Mouse (Mus musculus) hindbrain, embryonic 11.5 days (tissue): ENCODE measurements around the gene Egfl6. TPM values are rescaled to one million over a fixed set of nuclear protein-coding genes. Genes with fewer than 3 reads are reported as not detected.

ENCODE experiments used
- ATAC-seq: fragments of 200-750 bp; cut with Nextera tagmentation; 2 replicates; pipeline ENCODE4 v1.8.0; 2017; ENCODE audit warnings: mild to moderate bottlenecking, moderate TSS enrichment, moderate library complexity; ENCODE audit not compliant: low FRiP score
- DNase-seq: peaks from one replicate; pipeline ENCODE4 v3.0.0-alpha.2; 2015; ENCODE audit warnings: low spot score
- H3K27ac ChIP-seq: fragments of 300-500 bp; sonication (generic); 2 replicates; pipeline ENCODE4 v1.5.1; 2014; ENCODE audit warnings: mild to moderate bottlenecking, low read depth, low read length
- H3K27me3 ChIP-seq: fragments of 300-500 bp; sonication (generic); 2 replicates; pipeline ENCODE4 v1.6.1; 2014; ENCODE audit warnings: mild to moderate bottlenecking, low read length, moderate library complexity, mixed read lengths; ENCODE audit not compliant: control insufficient read depth, insufficient read depth
- H3K36me3 ChIP-seq: fragments of 300-500 bp; sonication (generic); 2 replicates; pipeline ENCODE4 v1.6.1; 2014; ENCODE audit warnings: mild to moderate bottlenecking, low read length, moderate library complexity, mixed read lengths; ENCODE audit not compliant: control insufficient read depth, insufficient read depth
- H3K4me1 ChIP-seq: fragments of 300-500 bp; sonication (generic); replicated peaks from 2 replicates; pipeline ENCODE4 v1.6.1; 2014; ENCODE audit warnings: low read length, mixed read lengths; ENCODE audit not compliant: control insufficient read depth, insufficient read depth
- H3K4me2 ChIP-seq: fragments of 300-500 bp; sonication (generic); replicated peaks from 2 replicates; pipeline ENCODE4 v1.6.1; 2014; ENCODE audit warnings: mild to moderate bottlenecking, low read depth, low read length
- H3K4me3 ChIP-seq: fragments of 300-500 bp; sonication (generic); 2 replicates; pipeline ENCODE4 v1.5.1; 2014; ENCODE audit warnings: low read depth, low read length
- H3K9ac ChIP-seq: fragments of 300-500 bp; sonication (generic); 2 replicates; pipeline ENCODE4 v1.6.1; 2014; ENCODE audit warnings: low read depth, low read length
- H3K9me3 ChIP-seq: fragments of 300-500 bp; sonication (generic); 2 replicates; pipeline ENCODE4 v1.6.1; 2016; ENCODE audit warnings: low read length; ENCODE audit not compliant: control insufficient read depth
- WGBS: fragments of 180-500 bp; shearing (Covaris S2); extraction: QIAGEN DNeasy Blood & Tissue Kit; methylation state at CpG from one replicate; pipeline ENCODE4 v1.1.7; 2014; 5-methylcytosine and 5-hydroxymethylcytosine counted together
- polyA plus RNA-seq: library from polyadenylated mRNA; unstranded; fragments of >200 nt; fragmentation: Nextera tagmentation; extraction: Ambion mirVana; gene quantifications from 2 replicates; pipeline ENCODE4 v1.2.1, GENCODE M21; 2014

Egfl6 gene
- polyA plus RNA-seq: 10.3 and 13.8 TPM in 2 replicates

GRCm38 (mm10) chrX:166584947-166585824 lies at the start of gene Egfl6:
Gene Egfl6, minus strand, starts transcription at chrX:166585720.
- Histone ChIP-seq H3K4me3 (peak within 1 kb of the TSS; percentile 31), H3K9me3 (no peaks in the 10 kb centered on the region), H3K4me2 (peak within 1 kb of the TSS; percentile 57), H3K36me3 (no peaks in the 10 kb centered on the region), H3K4me1 (no peaks in the 10 kb centered on the region), H3K27ac (no peak within 1 kb of the TSS), H3K27me3 (peaks cover 10% of the 10 kb centered on the region; the same call in 1 of the 2 replicates), H3K9ac (no peak within 1 kb of the TSS)
- DNase-seq (peak; percentile 21), ATAC-seq (peak; percentile 59; the same call in 1 of the 2 replicates)
- 20% methylated on average over 35 of the region's 39 CpGs for WGBS

- WGBS: 50% methylated on average over 3 of the region's 3 CpGs
- DNase-seq: no peak
- H3K9me3 ChIP-seq: no peaks in the 10 kb centered on the region
- no peak overlapping the region for H3K9ac ChIP-seq
- no peak overlapping the region for H3K27ac ChIP-seq
- H3K27me3 ChIP-seq: no peaks in the 10 kb centered on the region
- no peak overlapping the region for H3K4me3 ChIP-seq
- ATAC-seq: no peak
- H3K4me1 ChIP-seq: no peaks in the 10 kb centered on the region
- no peaks in the 10 kb centered on the region for H3K36me3 ChIP-seq
- H3K4me2 ChIP-seq: no peak overlapping the region
Measured at GRCm38 (mm10) chrX:166626866-166627570, 41.5 kb upstream of the Egfl6 start.

- Histone ChIP-seq H3K4me1 (no peaks in the 10 kb centered on the region), H3K27ac (no peak overlapping the region), H3K36me3 (no peaks in the 10 kb centered on the region), H3K9me3 (no peaks in the 10 kb centered on the region), H3K9ac (no peak overlapping the region), H3K4me2 (no peak overlapping the region), H3K4me3 (no peak overlapping the region), H3K27me3 (no peaks in the 10 kb centered on the region)
- ATAC-seq (no peak), DNase-seq (no peak)
- WGBS: 87% methylated on average over 4 of the region's 4 CpGs
Measured at GRCm38 (mm10) chrX:166626174-166626573, 40.7 kb upstream of the Egfl6 start.

GRCm38 (mm10) chrX:166623176-166623575 lies 37.7 kb upstream of the Egfl6 start:
- H3K36me3 ChIP-seq: no peaks in the 10 kb centered on the region
- H3K9ac ChIP-seq: no peak overlapping the region
- H3K9me3 ChIP-seq: no peaks in the 10 kb centered on the region
- H3K4me2 ChIP-seq: no peak overlapping the region
- H3K27ac ChIP-seq: no peak overlapping the region
- H3K4me1 ChIP-seq: no peaks in the 10 kb centered on the region
- 75% methylated on average over 3 of the region's 3 CpGs for WGBS
- ATAC-seq (no peak), DNase-seq (no peak)
- no peak overlapping the region for H3K4me3 ChIP-seq
- no peaks in the 10 kb centered on the region for H3K27me3 ChIP-seq

- DNase-seq: no peak
- H3K4me2 ChIP-seq: no peak overlapping the region
- H3K36me3 ChIP-seq: no peaks in the 10 kb centered on the region
- WGBS: 76% methylated on average over 9 of the region's 9 CpGs
- no peak overlapping the region for H3K9ac ChIP-seq
- H3K4me1 ChIP-seq: no peaks in the 10 kb centered on the region
- 0 out of 2 replicates have a peak, but pooled peaks have one; percentile 53 for ATAC-seq
- H3K9me3 ChIP-seq: no peaks in the 10 kb centered on the region
- H3K27me3 ChIP-seq: no peaks in the 10 kb centered on the region
- H3K4me3 ChIP-seq: no peak overlapping the region
- H3K27ac ChIP-seq: no peak overlapping the region
Measured at GRCm38 (mm10) chrX:166621560-166622301, 36.2 kb upstream of the Egfl6 start.

- H3K27ac ChIP-seq: no peak overlapping the region
- no peak for ATAC-seq
Measured at GRCm38 (mm10) chrX:166620900-166621299, 35.4 kb upstream of the Egfl6 start.

GRCm38 (mm10) chrX:166619084-166619483 lies 33.6 kb upstream of the Egfl6 start:
- H3K9ac ChIP-seq: no peak overlapping the region
- H3K9me3 ChIP-seq: no peaks in the 10 kb centered on the region
- no peak for ATAC-seq
- no peak for DNase-seq
- no peaks in the 10 kb centered on the region for H3K4me1 ChIP-seq
- H3K36me3 ChIP-seq: no peaks in the 10 kb centered on the region
- 85% methylated on average over 4 of the region's 4 CpGs for WGBS
- H3K4me3 ChIP-seq: no peak overlapping the region
- no peak overlapping the region for H3K27ac ChIP-seq
- H3K27me3 ChIP-seq: no peaks in the 10 kb centered on the region
- H3K4me2 ChIP-seq: no peak overlapping the region

More at GRCm38 (mm10) chrX:166620900-166621299, 35.4 kb upstream of the Egfl6 start:
- Histone ChIP-seq H3K9me3 (no peaks in the 10 kb centered on the region), H3K27me3 (no peaks in the 10 kb centered on the region), H3K4me1 (no peaks in the 10 kb centered on the region), H3K4me3 (no peak overlapping the region), H3K4me2 (no peak overlapping the region), H3K9ac (no peak overlapping the region), H3K36me3 (no peaks in the 10 kb centered on the region)
- DNase-seq: no peak
- WGBS: 79% methylated on average over 6 of the region's 6 CpGs

- ATAC-seq (no peak), DNase-seq (no peak)
- H3K9ac ChIP-seq: no peak overlapping the region
- WGBS: 64% methylated on average over 7 of the region's 7 CpGs
- H3K4me2 ChIP-seq: no peak overlapping the region
- no peak overlapping the region for H3K27ac ChIP-seq
- no peaks in the 10 kb centered on the region for H3K36me3 ChIP-seq
- H3K4me3 ChIP-seq: no peak overlapping the region
- H3K9me3 ChIP-seq: no peaks in the 10 kb centered on the region
- H3K4me1 ChIP-seq: no peaks in the 10 kb centered on the region
- H3K27me3 ChIP-seq: no peaks in the 10 kb centered on the region
Measured at GRCm38 (mm10) chrX:166615191-166615590, 29.7 kb upstream of the Egfl6 start.
